Mouse (Mus musculus) lung, postnatal 4 days (tissue): ENCODE measurements around the gene Polm.
"Not testable (repeated sequence)": the region's sequence is repeated elsewhere in the genome, so short reads cannot be mapped to it uniquely, and the experiment has no call there.

Source experiments
- DNase-seq, 2 experiments: peaks; one replicate each; pipeline ENCODE4 v3.0.0; 2021

Polm gene

GRCm38 (mm10) chr11:5852314-5852713 lies 14.5 kb upstream of the Polm start:
- DNase-seq = no peak

DNA sequence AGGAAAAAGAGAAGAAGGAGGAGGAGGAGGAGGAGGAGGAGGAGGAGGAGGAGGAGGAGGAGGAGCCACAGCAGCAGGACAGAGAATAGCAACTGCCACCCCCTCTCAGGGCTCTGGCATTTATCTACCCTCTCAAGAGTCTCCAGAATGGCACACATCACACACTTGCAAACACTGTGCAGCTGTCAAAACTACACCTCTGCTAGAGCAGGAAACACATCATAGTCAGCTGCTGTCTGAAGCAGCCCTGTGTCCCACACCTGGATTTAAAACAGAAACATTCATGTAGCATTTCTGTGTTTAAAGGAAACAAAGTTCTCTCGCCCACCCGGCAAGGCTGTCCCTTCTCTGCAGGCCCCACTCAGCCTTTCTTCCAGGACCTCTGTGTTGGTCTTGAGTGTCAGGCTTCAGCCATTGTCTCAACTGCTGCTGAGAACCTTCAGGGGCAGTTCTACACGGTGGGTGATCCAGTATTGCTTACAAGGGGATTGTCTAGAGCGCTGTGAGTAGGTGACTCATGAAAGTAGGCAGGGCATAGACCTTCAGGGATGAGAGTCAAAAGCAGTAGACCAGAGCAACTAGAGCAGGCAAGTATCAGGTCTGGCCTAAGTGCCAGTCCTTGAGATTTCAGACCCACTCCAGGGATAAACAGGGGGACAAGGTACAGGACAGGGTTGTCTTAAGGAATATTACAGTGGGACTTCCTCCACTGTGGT lies 13.4 kb upstream of the Polm start:
- DNase-seq = no peak

GRCm38 (mm10) chr11:5850452-5850851 lies 12.6 kb upstream of the Polm start:
- DNase-seq = no peak

- no peak for DNase-seq
Measured at GRCm38 (mm10) chr11:5849316-5849715, 11.5 kb upstream of the Polm start.

GRCm38 (mm10) chr11:5848741-5849140 lies 10.9 kb upstream of the Polm start:
- DNase-seq = no peak

DNA sequence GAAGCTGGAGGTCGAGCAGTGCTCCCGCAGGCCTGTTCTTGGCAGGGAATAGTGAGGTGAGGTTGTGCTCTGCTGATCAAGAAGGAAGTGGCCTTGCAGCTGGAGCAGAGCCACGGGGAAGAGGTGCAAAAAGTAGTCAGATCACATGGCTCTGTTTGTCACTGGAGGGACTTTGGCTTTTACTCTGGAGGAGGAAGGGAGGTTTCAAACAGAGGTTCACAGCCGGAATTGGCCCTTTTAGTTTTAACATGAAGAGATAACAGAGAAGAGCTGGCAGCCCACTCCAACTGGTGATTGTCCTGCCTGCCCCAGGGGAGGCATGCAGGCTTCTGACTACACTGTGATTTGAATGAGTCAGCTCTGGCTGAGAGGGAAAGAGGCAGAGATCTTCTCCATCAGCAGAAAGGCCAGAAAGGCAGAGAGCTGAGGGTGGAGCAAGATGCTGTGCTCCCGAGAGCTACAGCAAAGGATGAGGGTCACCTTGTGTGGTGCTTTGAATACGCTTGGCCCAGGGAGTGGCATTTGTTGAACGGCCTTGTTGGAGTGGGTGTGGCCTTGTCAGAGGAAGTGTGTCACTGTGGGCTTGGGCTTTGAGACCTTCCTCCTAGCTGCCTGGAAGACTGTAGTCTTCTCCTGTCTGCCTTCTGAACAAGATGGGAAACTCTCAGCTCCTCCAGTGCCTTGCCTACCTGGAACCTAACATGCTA lies 9.0 kb upstream of the Polm start:
- DNase-seq = peak; percentile 27 to 54

DNA sequence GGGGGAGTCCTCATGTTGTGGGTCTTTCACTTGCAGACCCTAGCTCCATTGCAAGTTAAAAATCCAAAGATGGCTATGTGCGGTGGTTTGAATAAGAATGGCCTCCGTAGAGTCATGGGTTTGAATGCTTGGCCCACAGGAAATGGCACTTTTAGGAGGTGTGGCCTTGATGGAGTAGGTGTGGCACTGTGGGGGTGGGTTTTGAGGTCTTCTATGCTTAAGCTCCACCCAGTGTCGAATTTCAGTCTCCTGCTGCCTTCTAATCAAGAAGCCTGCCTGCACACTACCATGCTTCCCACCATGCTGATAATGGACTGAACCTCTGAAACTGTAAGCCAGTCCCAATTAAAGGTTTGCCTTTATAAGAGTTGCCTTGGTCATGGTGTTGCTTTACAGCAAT lies 5.3 kb upstream of the Polm start:
- peak in 1 of 2 experiments; percentile 13 for DNase-seq

GRCm38 (mm10) chr11:5841751-5842150 lies 3.9 kb upstream of the Polm start:
- DNase-seq = no peak

GRCm38 (mm10) chr11:5840346-5840745 lies 2.5 kb upstream of the Polm start:
- DNase-seq = no peak

GRCm38 (mm10) chr11:5836126-5836525 lies 1.7 kb downstream of the Polm start:
- peak in 1 of 2 experiments; percentile 44 for DNase-seq

- no peak for DNase-seq
Measured at GRCm38 (mm10) chr11:5835057-5835456, 2.8 kb downstream of the Polm start.

DNA sequence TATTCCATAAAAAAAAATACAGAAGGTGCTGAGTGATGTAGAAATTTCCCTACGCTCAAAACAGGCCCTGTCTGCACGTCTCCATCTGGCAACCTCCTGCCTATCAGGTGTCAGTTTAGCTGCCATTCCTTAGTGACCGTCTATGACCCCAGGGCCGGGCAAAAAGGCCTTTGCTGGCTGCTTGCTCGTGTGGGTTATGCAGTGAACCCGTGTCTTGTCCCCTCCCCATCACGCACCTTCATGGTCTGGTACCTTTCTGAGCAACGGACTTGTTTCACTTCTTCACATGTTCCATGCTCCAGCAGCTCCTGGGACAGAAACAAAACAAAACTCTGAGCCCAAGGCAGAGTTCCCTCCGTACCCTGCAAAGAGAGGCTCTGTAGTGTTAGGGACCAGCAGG lies 3.3 kb downstream of the Polm start:
- no peak for DNase-seq

GRCm38 (mm10) chr11:5829327-5829726 lies 8.5 kb downstream of the Polm start:
- no peak for DNase-seq

DNA sequence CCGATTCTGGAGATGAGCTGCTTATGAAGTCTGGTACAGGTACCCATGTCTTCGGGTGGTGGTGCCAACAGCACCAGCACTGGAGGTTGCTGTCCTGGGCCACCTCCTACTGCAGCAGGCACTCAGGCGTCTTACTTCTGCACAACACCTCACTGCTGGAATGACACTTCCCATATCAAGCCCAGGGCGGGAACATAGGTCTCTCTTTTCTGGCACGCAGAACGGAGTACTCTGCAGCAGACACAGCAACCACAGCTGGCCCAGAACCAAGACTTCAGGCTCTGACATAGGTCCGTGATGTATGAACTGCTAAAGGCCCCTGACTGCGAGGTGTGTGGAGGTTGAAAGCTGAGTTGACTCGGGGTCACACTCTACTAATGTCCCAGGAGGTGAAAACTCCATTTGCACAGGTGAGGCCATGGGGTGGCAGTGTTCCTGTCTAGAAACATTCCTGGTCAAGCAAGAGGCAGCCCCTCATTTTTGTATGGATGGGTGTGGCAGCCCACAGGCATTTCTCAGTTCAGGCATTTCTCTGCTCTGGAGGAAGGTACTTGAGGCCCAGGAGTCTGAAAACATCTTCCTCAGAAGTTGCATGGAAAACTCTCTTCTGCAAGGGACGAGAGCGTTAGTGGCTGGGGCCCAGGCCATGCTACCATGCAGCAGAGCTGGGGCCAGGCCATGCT lies 9.2 kb downstream of the Polm start:
- DNase-seq = no peak

GRCm38 (mm10) chr11:5827931-5828330 lies 9.9 kb downstream of the Polm start:
- DNase-seq = no peak

DNA sequence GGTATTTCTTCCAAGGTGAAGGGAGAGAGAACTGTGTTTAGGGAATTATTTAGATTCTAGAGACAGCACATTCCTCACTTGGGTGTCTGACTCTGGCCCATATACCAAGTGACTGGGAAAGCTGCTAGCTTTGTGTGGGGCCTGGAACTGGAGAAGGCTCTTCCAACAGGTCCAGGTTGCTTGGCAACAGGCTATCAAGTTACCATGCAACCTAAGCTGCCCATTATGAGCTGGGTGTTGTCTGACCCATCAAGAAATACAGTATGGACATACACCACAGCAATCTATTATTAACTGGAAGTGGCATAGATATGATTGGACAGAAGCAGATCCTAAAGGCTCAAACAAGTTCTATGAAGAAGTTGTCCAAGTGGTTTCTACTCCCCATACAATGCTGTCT lies 12.4 kb downstream of the Polm start:
- DNase-seq = no peak

DNA sequence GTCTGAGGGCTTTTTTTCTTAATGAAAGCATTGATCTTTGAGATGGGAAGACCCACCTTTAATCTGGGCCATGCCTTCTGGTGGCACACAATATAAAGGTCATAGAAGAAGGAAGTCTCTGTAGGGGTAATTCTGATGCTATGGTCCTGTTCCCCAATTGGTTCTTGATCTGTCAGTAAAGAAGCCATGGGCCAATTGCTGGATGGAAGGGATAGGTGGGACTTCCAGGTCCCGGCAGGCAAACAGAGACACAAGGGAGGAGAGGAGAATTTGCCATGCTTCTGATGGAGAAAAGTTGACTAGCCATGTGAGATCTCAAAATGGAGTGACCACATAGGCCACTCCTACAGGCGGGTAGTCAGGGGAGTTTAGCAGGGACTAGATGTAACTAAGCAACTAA lies 18.6 kb downstream of the Polm start:
- no peak for DNase-seq

DNA sequence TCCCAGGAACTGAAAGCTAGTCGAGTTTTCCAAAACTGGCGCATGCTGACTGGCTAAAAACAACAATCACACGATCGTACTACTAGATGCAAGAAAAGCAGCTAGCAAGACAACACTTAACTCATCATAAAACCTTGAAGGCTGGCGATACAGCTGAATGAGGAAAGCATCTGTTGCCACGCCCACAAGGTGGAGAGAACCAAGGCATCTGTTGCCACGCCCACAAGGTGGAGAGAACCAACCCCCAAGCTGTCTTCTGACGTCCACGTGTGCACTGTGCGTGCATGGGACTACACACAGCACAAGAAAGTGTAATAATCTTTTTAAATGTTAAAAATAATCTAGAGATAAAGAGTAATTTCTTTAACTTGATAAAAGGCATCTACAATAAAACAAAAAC lies 24.4 kb downstream of the Polm start:
- DNase-seq = no peak

GRCm38 (mm10) chr11:5809487-5809886 lies 28.3 kb downstream of the Polm start:
- not testable (repeated sequence) for DNase-seq

DNA sequence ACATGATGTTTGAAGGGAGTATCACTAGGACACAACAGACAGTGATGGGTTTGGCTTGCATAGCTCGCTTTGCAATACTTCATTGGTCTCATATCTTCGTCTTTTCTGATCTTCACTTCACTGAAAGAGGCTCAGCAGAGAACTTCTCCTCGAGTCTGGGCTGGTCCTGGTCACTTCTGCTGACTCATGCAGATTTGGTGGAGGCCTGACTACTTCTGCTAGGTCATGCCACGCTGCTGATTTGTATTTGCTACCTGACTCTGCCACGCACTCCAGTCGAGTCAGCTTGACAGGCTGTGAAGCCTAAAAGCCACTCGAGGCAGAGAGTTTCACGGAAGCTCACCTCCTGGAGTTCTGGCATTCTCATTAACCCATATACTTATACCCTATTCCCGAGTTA lies 29.9 kb downstream of the Polm start:
- no peak for DNase-seq

- no peak for DNase-seq
Measured at GRCm38 (mm10) chr11:5805711-5806110, 32.1 kb downstream of the Polm start.

GRCm38 (mm10) chr11:5804174-5804573 lies 33.6 kb downstream of the Polm start:
- DNase-seq = no peak

GRCm38 (mm10) chr11:5803551-5803981 lies 34.2 kb downstream of the Polm start, which contains the start of gene Pgam2:
Pgam2 (minus strand) TSS chr11:5803733.
- no peak for DNase-seq
